In the genomic region with DNA sequence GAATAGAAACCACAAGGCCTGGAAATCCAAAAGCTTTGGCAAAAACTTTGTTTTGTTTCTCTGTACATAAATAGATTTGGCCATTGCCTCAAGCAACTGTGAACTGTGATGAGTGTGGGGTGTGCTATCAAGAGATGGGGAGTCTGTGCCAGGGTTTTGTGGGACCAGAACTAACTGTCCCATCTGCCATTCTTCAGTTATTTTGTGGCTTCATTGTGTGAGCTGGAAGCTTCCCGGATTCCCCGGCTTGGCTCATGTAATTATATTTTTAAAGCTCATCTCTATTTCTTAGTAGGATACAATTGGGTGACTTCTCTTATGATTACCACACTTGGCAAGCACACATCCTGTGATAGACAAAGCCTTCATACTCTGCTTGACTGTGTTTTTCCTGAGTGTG, we compare ENCODE assay signal across 16 mouse cellular contexts.
DNase-seq lines count a peak whose midpoint lies in the region; ATAC-seq lines count a peak whose summit lies in the region.
"Had no signal": no experiment of that assay in that cellular context is flagged by ENCODE, and none has a peak within 500 bp of the region (broad histone marks: within the 10 kb centered on the region; RNA-seq: fewer than 3 reads in every experiment).

No protein-coding gene starts in this region.

- ATAC-seq in cerebellum, adult (ENCODE audit: insufficient number of reproducible peaks, low FRiP score, low TSS enrichment): no peak
- ATAC-seq: CD4-positive, CD25-positive, alpha-beta regulatory T cell, adult 4 months had no signal

- peak; percentile 4 to 6 for DNase-seq in cerebellum, postnatal 14 days
- peak; percentile 43 for DNase-seq in layer of hippocampus, adult 11-12 months (ENCODE audit: low spot score)
- DNase-seq in layer of hippocampus, adult 9-10 months (ENCODE audit: low spot score): no peak
- DNase-seq in Muller cell, postnatal 12 days (ENCODE audit: inconsistent ontology term): peak; percentile 86
- DNase-seq in layer of hippocampus, postnatal 10 days (ENCODE audit: low spot score in 2 of 2): peak; percentile 11 to 32
- DNase-seq in neural tube, embryonic 10.5 days (ENCODE audit: extremely low spot score, low spot score): no peak
- DNase-seq in retina, embryonic 14.5 days (ENCODE audit: low spot score): no peak
- DNase-seq: cerebellum, adult 11 months; cerebellum, postnatal 36 days; heart, adult 18-20 months; kidney, adult 8-10 months; kidney, postnatal 4 days; liver; thymus, adult 18-20 months had no signal

Comparison
In these comparisons a context has a peak if more than half of its experiments do, and no peak if none do; other contexts are left out.
1. DNase-seq: peak in cerebellum, postnatal 14 days (2 of 2), layer of hippocampus, adult 11-12 months (single experiment), Muller cell, postnatal 12 days (single experiment) and layer of hippocampus, postnatal 10 days (2 of 2); none in layer of hippocampus, adult 9-10 months (single experiment), neural tube, embryonic 10.5 days (single experiment) and retina, embryonic 14.5 days (single experiment).